Mouse (Mus musculus) stomach, postnatal 0 days (tissue): ENCODE measurements around the gene Prok2.

Experiments
- CTCF ChIP-seq: IDR thresholded peaks from 2 replicates; pipeline ENCODE4 v1.5.1; 2016; ENCODE audit warnings: antibody characterized with exemption, low read depth, mild to moderate bottlenecking, moderate library complexity
- EP300 ChIP-seq: optimal IDR thresholded peaks from 2 replicates; pipeline ENCODE3; 2016; ENCODE audit warnings: antibody characterized with exemption

DNA sequence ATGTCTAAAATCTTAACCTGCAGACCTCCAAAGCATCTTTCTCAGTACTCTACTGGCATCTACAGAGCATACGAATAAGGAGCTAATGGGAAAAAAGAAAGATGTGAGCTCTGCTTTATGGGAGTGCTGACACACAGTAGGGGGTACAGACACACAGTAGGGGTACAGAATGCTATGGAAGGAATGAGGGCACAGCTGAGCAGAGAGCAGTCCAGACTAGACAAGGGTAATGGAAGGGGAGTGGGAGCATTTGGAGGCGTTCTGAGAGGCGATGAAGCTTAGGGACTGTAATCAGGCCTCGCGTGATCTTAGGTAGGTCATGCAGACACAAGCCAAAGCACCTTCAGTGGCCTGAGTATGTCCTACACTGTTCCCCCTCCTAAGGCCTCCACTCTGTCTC lies 42.2 kb downstream of the Prok2 start:
- TF ChIP-seq CTCF (no peak), EP300 (no peak)
